Mouse (Mus musculus) lung, adult 2 months (tissue): ENCODE measurements around the gene E2f3.

Experiments
- CTCF ChIP-seq: fragments of 200-500 bp; IDR thresholded peaks from 2 replicates; pipeline ENCODE4 v1.5.1; 2011; ENCODE audit warnings: mild to moderate bottlenecking, low read length, control low read depth; ENCODE audit not compliant: insufficient read depth
- POLR2A ChIP-seq: fragments of 200-500 bp; IDR thresholded peaks from 2 replicates; pipeline ENCODE4 v1.6.1; 2011; ENCODE audit warnings: low read depth, mild to moderate bottlenecking, control low read depth, low read length, borderline replicate concordance; ENCODE audit errors: extremely low read depth

GRCm38 (mm10) chr13:30004849-30005248 lies 19.0 kb upstream of the E2f3 start:
- TF ChIP-seq CTCF (no peak), POLR2A (no peak)
